Mouse (Mus musculus) lung, adult 2 months (tissue): ENCODE measurements around the gene Panx1. TPM values are rescaled to one million over a fixed set of nuclear protein-coding genes. Genes with fewer than 3 reads are reported as not detected.

Source experiments
- DNase-seq: peaks from one replicate; pipeline ENCODE4 v3.0.0; 2022
- H3K4me1 ChIP-seq: fragments of 200-500 bp; 2 replicates; pipeline ENCODE4 v1.6.1; 2011; ENCODE audit warnings: low read length; ENCODE audit not compliant: control insufficient read depth, insufficient read depth
- H3K4me3 ChIP-seq: fragments of 200-500 bp; replicated peaks from 2 replicates; pipeline ENCODE3; 2011; ENCODE audit warnings: low read depth, mild to moderate bottlenecking, control low read depth, low read length; ENCODE audit errors: extremely low read depth
- CTCF ChIP-seq: fragments of 200-500 bp; IDR thresholded peaks from 2 replicates; pipeline ENCODE4 v1.5.1; 2011; ENCODE audit warnings: mild to moderate bottlenecking, low read length, control low read depth; ENCODE audit not compliant: insufficient read depth
- POLR2A ChIP-seq: fragments of 200-500 bp; IDR thresholded peaks from 2 replicates; pipeline ENCODE4 v1.6.1; 2011; ENCODE audit warnings: low read depth, mild to moderate bottlenecking, control low read depth, low read length, borderline replicate concordance; ENCODE audit errors: extremely low read depth
- WGBS: fragments of 180-500 bp; shearing (Covaris S2); methylation state at CpG from one replicate; pipeline ENCODE4 v1.1.7; 2018; 5-methylcytosine and 5-hydroxymethylcytosine counted together
- polyA plus RNA-seq: library from polyadenylated mRNA; depleted of rRNA; stranded (reverse); fragments of >200 nt; gene quantifications from 2 replicates; pipeline ENCODE4 v1.2.3, GENCODE M21; 2012

Gene Panx1
- polyA plus RNA-seq, 1 experiment, result 21.9 TPM

- WGBS, result 66% methylated on average over 10 of the region's 10 CpGs
- Histone ChIP-seq H3K4me1 (no peaks in the 10 kb centered on the region), H3K4me3 (no peak overlapping the region)
- no peak for DNase-seq
- TF ChIP-seq CTCF, result no peak
- TF ChIP-seq POLR2A, result no peak
Measured at GRCm38 (mm10) chr9:15003676-15004297, 41.5 kb downstream of the Panx1 start.

GRCm38 (mm10) chr9:15002995-15003613 is 42.2 kb downstream of the Panx1 start:
- Histone ChIP-seq H3K4me3 (no peak overlapping the region), H3K4me1 (no peaks in the 10 kb centered on the region)
- TF ChIP-seq CTCF (no peak), POLR2A (no peak)
- 72% methylated on average over 6 of the region's 6 CpGs for WGBS
- DNase-seq, result no peak

- Histone ChIP-seq H3K4me3 (no peak overlapping the region), H3K4me1 (no peaks in the 10 kb centered on the region)
- 85% methylated on average over 9 of the region's 9 CpGs for WGBS
- TF ChIP-seq CTCF (no peak), POLR2A (no peak)
- no peak for DNase-seq
Measured at GRCm38 (mm10) chr9:14998790-14999189, 46.5 kb downstream of the Panx1 start.

- WGBS, result 77% methylated on average over 11 of the region's 11 CpGs
Measured at GRCm38 (mm10) chr9:14997271-14998055, 47.8 kb downstream of the Panx1 start.

GRCm38 (mm10) chr9:14995525-14995924 is 49.8 kb downstream of the Panx1 start:
- Histone ChIP-seq H3K4me1 (no peaks in the 10 kb centered on the region), H3K4me3 (no peak overlapping the region)
- no peak for DNase-seq
- 53% methylated on average over 1 of the region's 1 CpGs for WGBS
- no peak for TF ChIP-seq POLR2A
- TF ChIP-seq CTCF, result no peak

More at GRCm38 (mm10) chr9:14997271-14998055, 47.8 kb downstream of the Panx1 start:
- Histone ChIP-seq H3K4me1 (no peaks in the 10 kb centered on the region), H3K4me3 (no peak overlapping the region)
- DNase-seq, result no peak
- TF ChIP-seq CTCF (no peak), POLR2A (no peak)

- no peak for DNase-seq
- TF ChIP-seq CTCF (no peak), POLR2A (no peak)
- Histone ChIP-seq H3K4me1 (no peaks in the 10 kb centered on the region), H3K4me3 (no peak overlapping the region)
- WGBS, result 97% methylated on average over 1 of the region's 1 CpGs
Measured at GRCm38 (mm10) chr9:14988606-14989293, 56.5 kb downstream of the Panx1 start.

- WGBS, result 53% methylated on average over 3 of the region's 3 CpGs
- no peak for DNase-seq
- Histone ChIP-seq H3K4me3 (no peak overlapping the region), H3K4me1 (no peaks in the 10 kb centered on the region)
- no peak for TF ChIP-seq POLR2A
- no peak for TF ChIP-seq CTCF
Measured at GRCm38 (mm10) chr9:14983141-14983540, 62.1 kb downstream of the Panx1 start.

GRCm38 (mm10) chr9:14982683-14983082 is 62.6 kb downstream of the Panx1 start:
- no peak for DNase-seq
- TF ChIP-seq POLR2A (no peak), CTCF (no peak)
- H3K4me3 ChIP-seq, result no peak overlapping the region
- H3K4me1 ChIP-seq, result no peaks in the 10 kb centered on the region

- WGBS, result 80% methylated on average over 4 of the region's 4 CpGs
Measured at GRCm38 (mm10) chr9:14981539-14982155, 63.6 kb downstream of the Panx1 start.

More at GRCm38 (mm10) chr9:14981539-14982155, 63.6 kb downstream of the Panx1 start:
- no peak for DNase-seq
- no peak overlapping the region for H3K4me3 ChIP-seq
- no peak for TF ChIP-seq CTCF
- TF ChIP-seq POLR2A, result no peak
- H3K4me1 ChIP-seq, result no peaks in the 10 kb centered on the region
